Mouse (Mus musculus) layer of hippocampus, postnatal 10 days (tissue): Measurements from ENCODE around the gene Alas2. TPM values are rescaled to one million over a fixed set of nuclear protein-coding genes. Genes with fewer than 3 reads are reported as not detected.

Experiments used
- microRNA-seq, 2 experiments: library from miRNA; unstranded; fragments of <30 nt; microRNA quantifications; one replicate each; pipeline ENCODE4 v1.2.0; 2021
- total RNA-seq, 2 experiments: library from RNA; stranded (reverse); gene quantifications; 2 replicates each; pipeline ENCODE4 v1.2.3; 2021

Gene Alas2
- total RNA-seq, 2 experiments from 2014 or later, result 10.7 to 12.4 TPM

Small RNA genes lying within 50 kb of the gene (microRNA-seq; reads per million reads assigned to microRNA genes)
- gene Mir3620, result 0 reads per million in 2 experiments

Other genes starting within 250 kb of the Alas2 start
- gene Tmem29, start 88.2 kb upstream of the Alas2 start, total RNA-seq, result 10 to 100 TPM; 52.7 to 55.4 TPM
- 1 to 10 TPM; 3.0 to 3.5 TPM for gene Pfkfb1, start 40.9 kb downstream of the Alas2 start, total RNA-seq
- gene Apex2, start 42.5 kb downstream of the Alas2 start, total RNA-seq, result 10 to 100 TPM; 15.5 to 16.2 TPM
- gene Tro, start 110.2 kb downstream of the Alas2 start, total RNA-seq, result 100 to 1,000 TPM; 146 to 159 TPM